15 mouse cellular contexts compared by ENCODE assay signal in genomic region chr9:84594724-84595123, GRCm38 (mm10).
"Had no signal": no experiment of that assay in that cellular context is flagged by ENCODE, and none has a peak within 500 bp of the region (broad histone marks: within the 10 kb centered on the region; RNA-seq: fewer than 3 reads in every experiment).

No protein-coding gene starts in this region.

- ATAC-seq: intestine, embryonic 15.5 days; midbrain, embryonic 15.5 days had no signal

- H3K4me1 ChIP-seq: intestine, embryonic 15.5 days; kidney, embryonic 15.5 days; limb, embryonic 13.5 days; midbrain, embryonic 15.5 days; neural tube, embryonic 12.5 days had no signal

- H3K4me2 ChIP-seq: intestine, embryonic 15.5 days; kidney, embryonic 15.5 days; limb, embryonic 13.5 days; liver, embryonic 11.5 days; lung, embryonic 14.5 days; midbrain, embryonic 11.5 days; midbrain, embryonic 15.5 days; neural tube, embryonic 12.5 days had no signal

- H3K9ac ChIP-seq: intestine, embryonic 15.5 days; kidney, embryonic 15.5 days; limb, embryonic 13.5 days; lung, embryonic 14.5 days; midbrain, embryonic 15.5 days; neural tube, embryonic 12.5 days had no signal

- DNase-seq: left cerebral cortex, postnatal 4 days; lung, embryonic 14.5 days; lung, postnatal 10 days; lung, postnatal 4 days; spleen, adult 18-20 months; thymus, adult 2 months; thymus, postnatal 25 days had no signal

- H3K36me3 ChIP-seq: intestine, embryonic 15.5 days; kidney, embryonic 15.5 days; limb, embryonic 13.5 days; midbrain, embryonic 15.5 days; neural tube, embryonic 12.5 days had no signal

- H3K9me3 ChIP-seq: intestine, embryonic 15.5 days; kidney, embryonic 15.5 days; limb, embryonic 13.5 days; midbrain, embryonic 15.5 days; neural tube, embryonic 12.5 days had no signal

- H3K4me3 ChIP-seq: intestine, embryonic 15.5 days; kidney, embryonic 15.5 days; layer of hippocampus, adult 2 months; limb, embryonic 13.5 days; midbrain, embryonic 15.5 days; neural tube, embryonic 12.5 days had no signal

- H3K27ac ChIP-seq: intestine, embryonic 15.5 days; kidney, embryonic 15.5 days; layer of hippocampus, adult 2 months; limb, embryonic 13.5 days; midbrain, embryonic 15.5 days; neural tube, embryonic 12.5 days had no signal

- H3K27me3 ChIP-seq: intestine, embryonic 15.5 days; kidney, embryonic 15.5 days; limb, embryonic 13.5 days; midbrain, embryonic 15.5 days; neural tube, embryonic 12.5 days had no signal
